Mouse (Mus musculus): ENCODE results near the gene Slc7a7. TPM values are rescaled to one million over a fixed set of nuclear protein-coding genes. Genes with fewer than 3 reads are reported as not detected.
"Not testable (repeated sequence)": the region's sequence is repeated elsewhere in the genome, so short reads cannot be mapped to it uniquely, and the experiment has no call there.

The Slc7a7 gene
- polyA plus RNA-seq, 1 experiment from 2014 or later: 51.0 TPM

DNA sequence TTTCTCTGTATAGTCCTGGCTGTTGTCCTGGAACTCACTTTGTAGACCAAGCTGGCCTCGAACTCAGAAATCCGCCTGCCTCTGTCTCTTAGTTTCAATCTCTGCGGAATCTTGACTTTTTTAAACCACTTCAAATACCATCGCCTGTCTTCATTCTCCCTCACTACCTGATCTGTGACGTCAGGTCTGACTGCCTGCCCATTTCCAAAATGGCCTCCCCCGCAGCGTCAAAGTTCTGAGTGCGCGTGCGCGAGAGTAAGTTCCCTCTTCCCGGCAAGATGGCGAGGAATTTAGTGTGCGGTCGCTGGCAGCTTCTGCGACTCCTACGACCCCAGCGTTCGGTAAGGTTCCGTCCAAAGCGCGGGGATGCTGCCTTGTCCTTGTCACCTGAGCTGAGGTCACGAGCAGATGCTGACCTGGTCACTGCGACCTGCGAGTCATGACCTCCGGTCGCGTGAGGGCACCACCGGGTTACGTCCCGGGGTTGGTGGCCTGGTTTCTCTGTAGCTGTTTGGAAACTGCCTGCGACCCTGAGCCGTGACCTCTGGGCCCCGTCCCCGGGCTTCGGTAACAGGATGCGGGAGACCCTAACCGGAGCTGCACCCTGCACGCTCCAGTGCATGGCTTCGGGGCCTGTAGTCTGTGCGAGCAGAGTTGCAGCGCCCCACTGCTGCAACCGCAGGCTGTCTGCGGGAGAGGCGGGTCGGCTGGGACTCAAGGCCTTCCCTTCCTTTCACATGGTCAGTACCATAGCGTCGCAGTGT, 56.8 kb downstream of the Slc7a7 start, which contains the start of gene Oxa1l:
Gene Oxa1l, plus strand, starts transcription at position 258 of the 764 bp plus-strand sequence.
- H3K9ac ChIP-seq: peak within 1 kb of the TSS; percentile 72
- no peaks in the 10 kb centered on the region for H3K27me3 ChIP-seq (replicated peaks)
- no peaks in the 10 kb centered on the region for H3K9me3 ChIP-seq
- WGBS: under 1% methylated on average over 48 of the region's 48 CpGs
- H3K4me1 ChIP-seq (replicated peaks): peaks cover 5% of the 10 kb centered on the region; the same call in 1 of the 2 replicates
- peak within 1 kb of the TSS; percentile 61 for H3K4me2 ChIP-seq (replicated peaks)
- H3K4me3 ChIP-seq (replicated peaks): peak within 1 kb of the TSS; percentile 74
- H3K27ac ChIP-seq: peak within 1 kb of the TSS; percentile 59
- H3K36me3 ChIP-seq: peaks cover 5% of the 10 kb centered on the region
- ATAC-seq: peak; percentile 90

DNA sequence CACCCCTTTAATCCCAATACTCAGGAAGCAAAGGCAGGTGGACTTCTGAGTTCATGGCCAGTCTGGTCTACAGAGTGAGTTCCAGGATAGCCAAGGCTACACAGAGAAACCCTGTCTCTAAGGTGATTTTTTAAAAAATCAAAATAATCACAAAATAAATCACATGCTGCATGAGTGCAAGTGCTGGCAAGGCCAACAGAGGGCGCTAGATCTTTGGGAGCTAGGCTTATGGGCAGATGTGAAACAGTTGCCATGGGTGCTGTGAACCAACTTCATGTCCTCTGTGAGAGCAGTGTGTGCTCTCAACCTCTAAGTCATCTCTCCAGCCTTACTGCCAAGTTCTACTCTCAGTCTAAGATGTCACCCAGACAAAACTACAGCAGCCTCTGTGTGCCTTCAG, 63.2 kb downstream of the Slc7a7 start:
- Histone ChIP-seq H3K4me2 (replicated peaks) (no peak overlapping the region), H3K27ac (no peak overlapping the region), H3K9ac (no peak overlapping the region), H3K4me3 (replicated peaks) (no peak overlapping the region), H3K27me3 (replicated peaks) (no peaks in the 10 kb centered on the region), H3K4me1 (replicated peaks) (no peaks in the 10 kb centered on the region), H3K36me3 (no peaks in the 10 kb centered on the region), H3K9me3 (no peaks in the 10 kb centered on the region)
- 39% methylated on average over 1 of the region's 1 CpGs for WGBS
- ATAC-seq: no peak

DNA sequence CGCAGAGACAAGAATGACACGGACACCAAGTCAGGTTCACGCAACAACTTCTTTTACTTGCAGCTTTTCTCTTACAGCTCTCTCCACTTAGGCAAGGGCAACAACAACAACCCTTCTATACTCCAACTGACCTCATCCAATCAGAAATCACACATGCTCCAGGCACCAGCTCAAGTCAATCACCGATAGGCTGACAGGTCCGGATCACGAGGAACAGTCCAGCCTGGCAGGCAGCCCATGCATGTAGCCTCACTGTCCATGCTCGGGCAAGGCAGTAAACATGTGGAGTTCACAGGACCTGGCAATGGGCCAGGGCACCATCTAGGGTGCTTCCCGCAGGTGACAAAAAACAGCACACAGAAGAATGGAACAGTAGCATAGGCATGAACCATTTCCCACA, 65.3 kb downstream of the Slc7a7 start:
- H3K27ac ChIP-seq: no peak overlapping the region
- H3K4me1 ChIP-seq (replicated peaks): no peaks in the 10 kb centered on the region
- H3K9ac ChIP-seq: no peak overlapping the region
- no peak overlapping the region for H3K4me3 ChIP-seq (replicated peaks)
- whole genome bisulfite sequencing: 77% methylated on average over 8 of the region's 8 CpGs
- no peak overlapping the region for H3K4me2 ChIP-seq (replicated peaks)
- no peaks in the 10 kb centered on the region for H3K27me3 ChIP-seq (replicated peaks)
- no peak for ATAC-seq
- H3K9me3 ChIP-seq: no peaks in the 10 kb centered on the region
- no peaks in the 10 kb centered on the region for H3K36me3 ChIP-seq

DNA sequence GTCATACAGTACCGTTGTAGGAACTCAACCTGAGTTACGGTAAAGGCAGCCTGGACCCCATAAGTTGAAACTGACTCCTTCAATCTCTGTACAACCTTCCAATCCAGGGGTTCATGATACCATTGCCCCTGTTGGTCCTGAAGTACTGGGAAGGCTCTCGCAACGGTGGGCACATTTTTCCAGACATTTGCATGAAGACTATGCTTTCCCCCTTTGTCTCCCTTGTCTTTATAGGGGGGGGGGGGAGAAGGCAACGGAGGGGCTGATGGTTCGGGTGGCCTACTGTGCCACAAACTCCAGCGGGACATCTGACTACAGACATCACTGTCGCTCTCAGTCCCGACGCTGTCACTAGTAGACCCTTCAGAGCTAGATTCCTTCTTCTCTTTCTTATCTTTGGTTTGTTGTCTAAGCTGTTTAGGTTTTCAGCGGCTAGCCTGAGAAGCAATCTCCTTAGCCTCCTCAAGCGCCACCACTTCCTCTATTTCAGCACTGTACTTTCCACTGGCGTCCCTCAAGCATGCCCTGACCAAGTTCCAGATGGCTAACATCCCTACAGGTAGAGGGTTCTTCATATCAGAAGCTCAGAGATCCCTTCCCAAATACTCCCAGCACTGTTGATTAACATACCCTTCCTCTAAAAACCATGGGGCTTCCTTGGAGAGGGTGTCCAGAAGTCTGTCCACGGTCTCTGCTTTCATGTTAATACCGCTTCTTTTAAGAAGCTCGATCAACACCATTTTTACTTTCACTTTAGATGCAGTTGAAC, 66.6 kb downstream of the Slc7a7 start:
- not testable (repeated sequence) for H3K36me3 ChIP-seq; H3K4me3 ChIP-seq (replicated peaks); H3K4me2 ChIP-seq (replicated peaks); H3K27ac ChIP-seq; H3K9me3 ChIP-seq; ATAC-seq; H3K9ac ChIP-seq; H3K27me3 ChIP-seq (replicated peaks); H3K4me1 ChIP-seq (replicated peaks)
- WGBS: 93% methylated on average over 16 of the region's 16 CpGs

DNA sequence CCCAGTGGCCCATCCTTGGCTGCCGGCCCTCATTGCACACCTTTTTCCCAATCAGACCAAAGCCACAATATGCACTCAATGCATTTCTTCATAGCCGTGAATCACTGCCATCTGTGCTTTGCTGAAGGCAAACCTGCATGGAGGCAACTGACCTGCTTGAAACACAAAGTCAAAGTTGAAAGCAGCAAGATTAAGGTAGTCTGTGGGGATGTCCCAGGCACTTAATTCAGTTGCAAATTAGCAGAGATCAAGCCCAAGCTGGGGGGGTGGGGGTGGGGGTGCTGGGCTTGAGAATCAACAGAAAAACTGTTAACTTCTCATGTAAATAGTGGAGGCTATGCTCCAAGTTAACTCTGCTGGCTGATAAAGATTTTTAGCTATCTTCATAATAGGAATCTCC, 75.8 kb downstream of the Slc7a7 start:
- not testable (repeated sequence) for H3K27ac ChIP-seq; H3K9ac ChIP-seq; ATAC-seq; H3K9me3 ChIP-seq; H3K4me1 ChIP-seq (replicated peaks); H3K4me2 ChIP-seq (replicated peaks); H3K36me3 ChIP-seq; H3K27me3 ChIP-seq (replicated peaks); H3K4me3 ChIP-seq (replicated peaks)
- WGBS: 44% methylated on average over 2 of the region's 2 CpGs

DNA sequence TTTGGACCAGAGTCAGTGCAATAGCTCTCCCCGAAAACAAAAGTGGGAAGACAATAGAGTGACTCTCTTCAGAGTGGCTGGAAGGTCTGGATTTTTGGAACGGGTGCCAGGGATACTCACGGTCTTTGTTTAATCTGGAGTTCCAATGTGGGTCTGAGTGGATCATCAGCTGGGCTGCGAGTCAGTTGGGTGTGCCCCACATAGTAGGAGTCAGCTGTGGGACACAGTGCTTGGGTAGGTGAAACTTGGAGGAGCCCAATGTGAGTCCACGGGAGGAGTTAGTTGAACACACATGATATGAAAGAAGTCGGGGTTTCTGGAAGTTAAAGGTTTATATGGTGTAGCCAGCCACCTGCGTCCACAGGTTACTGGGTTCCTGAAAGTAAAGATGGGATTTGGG, 76.7 kb downstream of the Slc7a7 start:
- H3K27me3 ChIP-seq (replicated peaks): no peaks in the 10 kb centered on the region
- H3K4me3 ChIP-seq (replicated peaks): no peak overlapping the region
- no peaks in the 10 kb centered on the region for H3K9me3 ChIP-seq
- H3K36me3 ChIP-seq: no peaks in the 10 kb centered on the region
- WGBS: 60% methylated on average over 7 of the region's 7 CpGs
- H3K4me1 ChIP-seq (replicated peaks): no peaks in the 10 kb centered on the region
- no peak overlapping the region for H3K27ac ChIP-seq
- no peak overlapping the region for H3K9ac ChIP-seq
- no peak overlapping the region for H3K4me2 ChIP-seq (replicated peaks)
- ATAC-seq: no peak

DNA sequence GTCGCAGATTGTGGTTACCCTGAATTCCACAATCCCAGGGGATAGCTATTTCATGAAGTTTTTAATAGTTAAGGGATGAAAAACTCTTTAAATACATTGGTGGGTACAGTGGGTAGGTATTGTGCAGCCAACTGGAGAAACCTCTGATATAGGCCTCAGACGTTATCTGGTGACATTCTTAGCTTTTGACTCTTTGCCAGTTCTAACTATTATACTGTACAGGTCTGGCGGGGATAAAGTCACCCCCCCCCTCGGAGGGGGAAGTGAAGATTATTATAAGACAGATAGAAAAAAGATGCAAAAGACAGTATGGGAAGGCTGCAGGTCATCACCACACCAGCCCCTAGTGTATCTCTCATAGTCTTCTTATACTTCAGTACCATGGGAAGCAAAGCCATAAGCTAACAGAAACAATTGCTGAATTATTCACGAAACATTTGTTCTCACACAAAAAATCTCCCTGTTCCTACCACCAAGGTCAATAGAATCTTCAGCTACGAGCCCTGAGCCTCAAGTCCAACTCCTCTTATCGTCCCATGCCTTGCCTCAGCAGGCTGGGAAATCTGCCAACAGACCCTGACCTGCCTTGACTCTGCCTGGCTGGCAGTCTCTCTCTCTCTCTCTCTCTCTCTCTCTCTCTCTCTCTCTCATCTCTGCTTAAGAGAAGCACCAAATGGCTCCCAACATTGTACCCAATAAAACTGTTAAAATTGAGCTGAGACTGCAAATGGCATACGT, 84.0 kb downstream of the Slc7a7 start:
- no peaks in the 10 kb centered on the region for H3K4me1 ChIP-seq (replicated peaks)
- H3K27ac ChIP-seq: no peak overlapping the region
- no peaks in the 10 kb centered on the region for H3K27me3 ChIP-seq (replicated peaks)
- no peak overlapping the region for H3K9ac ChIP-seq
- WGBS: 56% methylated on average over 8 of the region's 8 CpGs
- H3K36me3 ChIP-seq: no peaks in the 10 kb centered on the region
- no peak for ATAC-seq
- no peaks in the 10 kb centered on the region for H3K9me3 ChIP-seq
- H3K4me2 ChIP-seq (replicated peaks): no peak overlapping the region
- H3K4me3 ChIP-seq (replicated peaks): no peak overlapping the region

DNA sequence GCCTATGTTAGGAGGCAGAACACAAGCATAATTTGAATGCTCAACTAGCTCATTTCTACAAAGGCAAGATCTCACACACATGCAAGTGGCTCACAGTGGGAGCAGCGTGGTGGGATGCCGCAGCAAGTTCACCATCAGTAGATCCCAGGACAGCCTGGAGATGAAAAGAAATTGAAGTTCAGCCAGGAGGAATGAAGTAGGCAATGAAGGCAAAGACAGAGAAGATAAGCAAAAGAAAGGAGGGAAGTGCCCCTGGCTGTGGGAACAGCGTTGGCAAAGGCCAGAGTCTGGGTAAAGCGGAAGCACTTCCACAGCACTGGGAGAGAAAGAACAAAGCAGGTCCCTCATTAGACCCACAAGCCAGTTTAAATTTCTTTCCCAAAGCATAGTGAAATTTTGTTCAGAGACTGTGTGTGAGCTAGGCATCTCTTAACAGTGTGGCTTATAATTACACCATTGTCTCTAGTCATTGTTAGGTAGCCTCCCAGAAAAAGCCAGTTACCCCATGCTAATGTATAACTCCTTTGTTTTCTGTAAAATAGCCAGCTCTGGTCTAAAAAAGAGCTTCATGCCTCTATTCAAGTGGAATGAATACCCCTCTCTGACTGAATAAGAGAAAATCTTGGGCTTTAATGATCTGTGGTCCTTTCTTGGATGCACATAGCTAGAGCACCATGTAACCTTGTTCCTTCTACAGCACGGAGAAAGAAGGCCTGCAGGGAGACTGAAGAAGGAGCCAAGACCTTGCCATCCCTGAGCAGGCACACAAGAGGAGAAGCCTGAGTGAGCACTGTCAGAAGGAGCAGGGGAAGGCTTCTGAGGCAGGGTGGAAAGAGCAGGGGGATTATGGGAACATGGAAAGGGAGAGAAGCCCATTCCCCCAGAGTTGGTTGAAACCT, 85.2 kb downstream of the Slc7a7 start:
- no peak for ATAC-seq
- no peaks in the 10 kb centered on the region for H3K27me3 ChIP-seq (replicated peaks)
- no peaks in the 10 kb centered on the region for H3K9me3 ChIP-seq
- no peak overlapping the region for H3K4me3 ChIP-seq (replicated peaks)
- no peaks in the 10 kb centered on the region for H3K4me1 ChIP-seq (replicated peaks)
- 76% methylated on average over 5 of the region's 5 CpGs for WGBS
- no peak overlapping the region for H3K4me2 ChIP-seq (replicated peaks)
- H3K36me3 ChIP-seq: no peaks in the 10 kb centered on the region
- no peak overlapping the region for H3K9ac ChIP-seq
- H3K27ac ChIP-seq: no peak overlapping the region

DNA sequence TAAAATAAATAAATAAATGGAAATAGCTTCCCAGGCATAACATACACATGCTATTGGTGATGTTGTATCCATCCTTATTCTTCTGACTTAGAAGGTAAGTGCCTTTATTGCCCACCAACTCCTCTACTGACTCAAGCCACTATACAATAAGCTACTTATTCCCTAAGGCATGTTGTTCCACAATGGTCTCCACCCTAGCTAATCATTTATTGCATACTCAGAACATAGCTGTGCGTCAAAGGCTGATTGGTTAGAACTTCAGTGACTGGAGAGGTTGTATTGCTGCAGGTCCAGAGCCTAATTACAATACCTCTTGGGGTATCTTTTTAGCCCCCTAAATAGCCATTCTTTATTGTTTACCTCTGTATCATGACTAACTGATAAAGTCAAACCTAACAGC, 86.4 kb downstream of the Slc7a7 start:
- no peak; the same call in 1 of the 2 replicates for ATAC-seq
- Histone ChIP-seq H3K27me3 (replicated peaks) (no peaks in the 10 kb centered on the region), H3K36me3 (no peaks in the 10 kb centered on the region), H3K9me3 (no peaks in the 10 kb centered on the region), H3K27ac (no peak overlapping the region), H3K4me3 (replicated peaks) (no peak overlapping the region), H3K9ac (no peak overlapping the region), H3K4me1 (replicated peaks) (no peaks in the 10 kb centered on the region), H3K4me2 (replicated peaks) (no peak overlapping the region)
- WGBS: 82% methylated on average over 1 of the region's 1 CpGs

DNA sequence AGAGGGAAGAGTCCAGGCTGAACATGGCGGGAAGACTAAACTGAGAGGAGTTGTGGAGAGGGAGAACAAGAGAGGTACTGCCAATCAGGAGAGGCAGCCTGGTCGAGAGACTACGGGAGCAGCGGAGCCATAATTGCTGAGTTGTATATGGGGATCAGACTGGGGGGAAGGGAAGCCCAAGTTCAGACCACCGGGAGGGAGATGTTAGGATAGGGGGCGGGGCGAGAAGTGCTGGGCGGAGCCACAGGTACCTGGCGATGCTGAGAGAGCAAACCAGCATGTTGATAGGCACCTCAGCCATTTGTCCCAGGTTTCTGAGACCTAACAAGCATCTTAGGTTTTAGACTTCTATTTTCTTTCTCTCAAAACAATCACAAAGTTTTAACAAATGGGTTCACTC, 88.4 kb downstream of the Slc7a7 start:
- Histone ChIP-seq H3K4me2 (replicated peaks) (no peak overlapping the region), H3K36me3 (no peaks in the 10 kb centered on the region), H3K4me3 (replicated peaks) (no peak overlapping the region), H3K9me3 (no peaks in the 10 kb centered on the region), H3K27me3 (replicated peaks) (no peaks in the 10 kb centered on the region), H3K27ac (no peak overlapping the region), H3K4me1 (replicated peaks) (no peaks in the 10 kb centered on the region), H3K9ac (no peak overlapping the region)
- no peak for ATAC-seq
- WGBS: 43% methylated on average over 9 of the region's 9 CpGs

DNA sequence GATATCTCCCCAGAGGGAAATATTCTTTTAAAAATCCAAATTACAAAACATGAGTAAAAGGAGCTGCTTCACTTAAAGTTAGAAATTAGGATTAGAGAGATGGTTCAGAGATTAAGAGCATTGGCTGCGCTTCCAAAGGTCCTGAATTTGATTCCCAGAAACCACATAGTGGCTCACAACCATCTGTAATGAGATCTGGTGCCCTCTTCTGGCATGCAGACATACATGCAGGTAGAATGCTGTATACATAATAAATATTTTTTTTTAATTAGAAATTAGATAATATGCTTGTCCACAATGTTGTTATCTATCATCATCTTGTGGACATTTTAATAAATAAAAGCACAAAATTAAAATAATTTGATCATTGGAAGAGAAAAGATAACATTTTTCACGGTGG, 89.0 kb downstream of the Slc7a7 start:
- WGBS: 83% methylated on average over 2 of the region's 2 CpGs
- ATAC-seq: no peak
- Histone ChIP-seq H3K4me1 (replicated peaks) (no peaks in the 10 kb centered on the region), H3K4me3 (replicated peaks) (no peak overlapping the region), H3K36me3 (no peaks in the 10 kb centered on the region), H3K4me2 (replicated peaks) (no peak overlapping the region), H3K9me3 (no peaks in the 10 kb centered on the region), H3K9ac (no peak overlapping the region), H3K27me3 (replicated peaks) (no peaks in the 10 kb centered on the region), H3K27ac (no peak overlapping the region)

DNA sequence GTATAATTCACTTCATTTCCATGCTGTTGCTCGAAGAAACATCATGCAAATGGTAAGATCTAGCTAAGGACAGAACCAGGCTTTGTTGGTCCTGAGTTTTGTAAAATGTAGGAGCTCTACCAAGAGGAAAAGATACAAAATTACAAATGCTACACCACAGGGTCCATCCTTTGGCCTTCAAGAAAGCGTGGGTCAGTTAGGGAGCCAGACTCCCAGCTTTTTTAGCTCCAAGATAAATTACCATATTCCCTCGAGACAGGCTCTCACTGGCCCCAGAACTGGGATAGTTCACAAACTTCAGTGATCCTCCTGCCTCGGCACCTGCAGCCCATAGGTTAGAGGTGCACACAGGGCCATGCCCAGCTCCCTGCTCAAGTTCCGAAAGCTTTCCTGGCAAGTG, 93.1 kb downstream of the Slc7a7 start:
- H3K27ac ChIP-seq: no peak overlapping the region
- ATAC-seq: no peak
- WGBS: 65% methylated on average over 5 of the region's 5 CpGs
- no peaks in the 10 kb centered on the region for H3K4me1 ChIP-seq (replicated peaks)
- H3K4me3 ChIP-seq (replicated peaks): no peak overlapping the region
- H3K36me3 ChIP-seq: no peaks in the 10 kb centered on the region
- H3K27me3 ChIP-seq (replicated peaks): no peaks in the 10 kb centered on the region
- no peak overlapping the region for H3K4me2 ChIP-seq (replicated peaks)
- H3K9me3 ChIP-seq: no peaks in the 10 kb centered on the region
- no peak overlapping the region for H3K9ac ChIP-seq

Data from intestine, embryonic 15.5 days (tissue).